Mouse (Mus musculus): ENCODE measurements around the gene Izumo1.

Izumo1 gene
- long read RNA-seq, experiment 1, result 0 reads
- long read RNA-seq, experiment 2, result 0 reads

GRCm38 (mm10) chr7:45621443-45621842, at the start of gene Izumo1:
Izumo1 (plus strand) TSS chr7:45621811.
- intact Hi-C loops (cut with DNase I), result no loop called here

GRCm38 (mm10) chr7:45571966-45572365, 49.6 kb upstream of the Izumo1 start:
- intact Hi-C loops (cut with DNase I), result no loop called here

GRCm38 (mm10) chr7:45573954-45574353, 47.7 kb upstream of the Izumo1 start:
- intact Hi-C loops (cut with DNase I), result no loop called here

GRCm38 (mm10) chr7:45574472-45575379, 46.9 kb upstream of the Izumo1 start:
- intact Hi-C loops (cut with DNase I), result no loop called here

- intact Hi-C loops (cut with DNase I), result no loop called here
These were observed 35.7 kb upstream of the Izumo1 start for GRCm38 (mm10) chr7:45585923-45586322.

- intact Hi-C loops (cut with DNase I), result no loop called here
These were observed 33.7 kb upstream of the Izumo1 start for GRCm38 (mm10) chr7:45587631-45588592.

GRCm38 (mm10) chr7:45589173-45589572, 32.4 kb upstream of the Izumo1 start:
- intact Hi-C loops (cut with DNase I), result no loop called here

- intact Hi-C loops (cut with DNase I), result loop anchor here (5.0 kb wide), 2 partner anchors 33 to 92 kb away; partner anchors contain the start of gene Ntn5
These were observed 31.7 kb upstream of the Izumo1 start for GRCm38 (mm10) chr7:45589898-45590297.

- intact Hi-C loops (cut with DNase I), result loop anchor here (5.0 kb wide), 2 partner anchors 34 to 91 kb away; partner anchors contain the start of gene Ntn5
These were observed 30.7 kb upstream of the Izumo1 start for GRCm38 (mm10) chr7:45590874-45591273.

- intact Hi-C loops (cut with DNase I), result loop anchor here (5.0 kb wide), 2 partner anchors 35 to 90 kb away; partner anchors contain the start of gene Ntn5
These were observed 29.7 kb upstream of the Izumo1 start for GRCm38 (mm10) chr7:45591880-45592279.

GRCm38 (mm10) chr7:45593118-45593815, 28.3 kb upstream of the Izumo1 start:
- intact Hi-C loops (cut with DNase I), result loop anchor here (5.0 kb wide), 2 partner anchors 36 to 89 kb away; partner anchors contain the start of gene Ntn5

- intact Hi-C loops (cut with DNase I), result no loop called here
These were observed 26.4 kb upstream of the Izumo1 start for GRCm38 (mm10) chr7:45595176-45595575.

GRCm38 (mm10) chr7:45596107-45596506, 25.5 kb upstream of the Izumo1 start:
- intact Hi-C loops (cut with DNase I), result no loop called here

- intact Hi-C loops (cut with DNase I), result no loop called here
These were observed 24.6 kb upstream of the Izumo1 start for GRCm38 (mm10) chr7:45597013-45597412.

GRCm38 (mm10) chr7:45597527-45597926, 24.1 kb upstream of the Izumo1 start:
- intact Hi-C loops (cut with DNase I), result no loop called here

GRCm38 (mm10) chr7:45598960-45599879, 22.4 kb upstream of the Izumo1 start:
- intact Hi-C loops (cut with DNase I), result no loop called here

- intact Hi-C loops (cut with DNase I), result no loop called here
These were observed 15.8 kb upstream of the Izumo1 start for GRCm38 (mm10) chr7:45605704-45606289.

- intact Hi-C loops (cut with DNase I), result no loop called here
These were observed 12.1 kb upstream of the Izumo1 start for GRCm38 (mm10) chr7:45609511-45609910.

- intact Hi-C loops (cut with DNase I), result no loop called here
These were observed 5.3 kb upstream of the Izumo1 start for GRCm38 (mm10) chr7:45616277-45616676.
